Mouse (Mus musculus): ENCODE data around the gene Gm20388.

Gm20388 gene

GRCm38 (mm10) chr8:121995112-121995511, 2084.5 kb downstream of the Gm20388 start:
- DNase-seq (ENCODE audit: low spot score in 2 of 2): no peak

DNA sequence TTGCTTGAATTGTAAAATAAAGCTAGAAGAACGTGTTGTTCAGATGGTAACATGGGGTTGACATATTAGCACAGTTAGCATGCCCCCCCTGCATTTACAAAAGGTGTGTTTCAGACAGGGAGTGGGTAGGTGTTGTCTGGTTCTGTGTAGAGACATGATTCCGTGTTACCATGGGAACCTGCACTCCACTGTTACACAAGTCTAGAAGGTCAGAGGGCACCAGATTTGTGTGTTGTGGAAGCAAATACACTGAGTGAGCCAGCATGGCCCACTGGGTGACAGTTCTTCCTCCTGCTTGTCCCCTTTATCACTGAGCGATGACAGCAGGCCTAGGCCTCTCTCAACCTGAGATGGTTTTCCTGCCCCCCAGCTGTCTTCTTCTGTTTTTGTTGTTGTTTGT, 2085.3 kb downstream of the Gm20388 start:
- DNase-seq (ENCODE audit: low spot score in 2 of 2): no peak

DNA sequence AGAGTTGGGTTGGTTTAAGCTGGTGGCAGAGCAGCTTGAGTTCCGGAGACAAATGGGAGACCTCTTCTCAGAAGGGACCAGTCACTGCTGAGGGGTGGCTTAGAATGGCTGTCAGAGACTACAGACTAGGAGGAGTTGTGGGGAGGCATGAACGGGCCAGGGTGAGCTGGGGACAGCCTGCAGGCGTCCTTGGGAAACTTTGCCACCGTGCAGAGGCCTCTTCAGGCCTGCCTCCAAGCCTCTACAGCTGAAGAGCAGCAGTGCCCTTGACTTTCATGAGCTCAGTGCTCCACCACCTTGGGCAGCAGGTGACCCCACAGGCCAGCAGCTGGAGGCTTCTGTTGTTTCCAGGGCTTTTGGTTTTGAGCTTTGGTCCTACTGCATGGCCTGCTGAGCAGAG, 2088.0 kb downstream of the Gm20388 start:
- no peak for DNase-seq (ENCODE audit: low spot score in 2 of 2)

GRCm38 (mm10) chr8:121999211-121999610, 2088.6 kb downstream of the Gm20388 start:
- no peak for DNase-seq (ENCODE audit: low spot score in 2 of 2)

- DNase-seq (ENCODE audit: low spot score in 2 of 2): no peak
These were observed 2090.9 kb downstream of the Gm20388 start for GRCm38 (mm10) chr8:122001339-122002115.

DNA sequence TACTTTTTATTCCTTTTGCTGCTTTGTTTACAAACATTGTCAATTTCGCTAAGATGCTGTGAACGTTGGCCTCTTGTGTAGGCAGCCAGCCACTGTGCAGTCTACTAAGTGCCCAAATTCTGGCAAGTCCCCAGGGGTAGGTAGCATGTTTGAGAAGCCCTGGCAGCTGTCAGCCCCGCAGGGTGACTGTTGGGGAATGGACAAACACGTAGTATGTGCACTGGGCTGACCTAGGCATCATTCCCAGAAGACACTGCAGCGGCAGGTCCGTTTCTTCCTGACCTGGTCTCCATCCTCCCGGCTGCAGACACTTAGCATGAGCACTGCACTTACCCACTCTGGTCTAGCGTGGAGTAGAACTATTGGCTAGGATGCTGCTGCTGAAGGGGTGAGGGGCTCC, 2093.0 kb downstream of the Gm20388 start:
- no peak for DNase-seq (ENCODE audit: low spot score in 2 of 2)

DNA sequence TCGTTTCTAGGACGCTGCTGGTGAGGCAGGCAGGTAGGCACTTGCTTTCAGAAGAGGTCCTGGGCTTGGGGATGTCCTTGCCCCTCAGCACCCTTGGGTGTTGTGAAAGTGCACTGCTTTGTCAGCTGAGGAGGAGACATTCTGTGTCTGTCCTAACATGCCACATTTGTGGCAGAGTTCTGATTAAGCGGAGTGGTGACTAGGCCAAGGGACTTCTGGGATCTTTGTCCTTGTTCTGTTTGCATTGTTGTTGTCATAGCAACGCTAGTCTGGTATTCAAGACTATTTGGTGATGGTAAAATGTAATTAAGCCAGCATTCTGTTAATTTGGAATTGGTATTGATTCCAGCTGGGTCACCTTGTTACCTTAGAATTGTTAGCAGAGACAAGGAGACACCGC, 2093.5 kb downstream of the Gm20388 start:
- DNase-seq (ENCODE audit: low spot score in 2 of 2): no peak

DNA sequence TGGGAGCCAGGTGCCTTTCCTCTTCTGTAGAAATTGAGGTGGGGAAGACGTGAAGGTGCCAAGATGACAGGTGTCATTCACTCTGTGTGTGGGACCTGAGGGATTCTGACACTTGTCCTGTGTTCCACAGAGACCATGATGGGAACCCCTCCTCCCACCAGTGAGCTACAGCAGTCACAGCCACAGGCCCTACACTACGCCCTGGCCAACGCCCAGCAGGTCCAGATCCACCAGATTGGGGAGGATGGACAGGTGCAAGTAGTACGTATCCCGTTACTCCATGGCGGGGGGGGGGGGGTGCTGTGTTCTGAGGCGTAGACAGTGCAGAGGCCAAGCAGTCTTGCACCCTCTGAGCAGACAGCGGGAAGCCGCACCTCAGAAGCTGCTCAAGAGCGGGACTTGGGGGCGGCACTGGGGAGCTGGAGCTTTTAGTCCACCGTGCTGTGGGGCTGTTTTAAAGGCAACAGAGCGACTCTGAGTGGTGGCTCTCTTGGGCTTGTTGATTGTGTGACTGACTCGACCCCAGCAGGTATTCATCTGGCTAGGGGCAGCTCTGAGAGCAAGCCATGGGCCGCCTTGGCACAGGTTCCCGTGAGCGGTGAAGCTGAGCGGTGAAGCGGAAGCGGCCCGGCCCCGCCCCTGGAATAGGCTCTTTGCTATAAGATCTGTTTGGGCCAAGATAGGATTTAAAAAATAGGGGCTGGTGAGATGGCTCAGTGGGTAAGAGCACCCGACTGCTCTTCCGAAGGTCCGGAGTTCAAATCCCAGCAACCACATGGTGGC, 2095.0 kb downstream of the Gm20388 start:
- no peak for DNase-seq (ENCODE audit: low spot score in 2 of 2)

DNA sequence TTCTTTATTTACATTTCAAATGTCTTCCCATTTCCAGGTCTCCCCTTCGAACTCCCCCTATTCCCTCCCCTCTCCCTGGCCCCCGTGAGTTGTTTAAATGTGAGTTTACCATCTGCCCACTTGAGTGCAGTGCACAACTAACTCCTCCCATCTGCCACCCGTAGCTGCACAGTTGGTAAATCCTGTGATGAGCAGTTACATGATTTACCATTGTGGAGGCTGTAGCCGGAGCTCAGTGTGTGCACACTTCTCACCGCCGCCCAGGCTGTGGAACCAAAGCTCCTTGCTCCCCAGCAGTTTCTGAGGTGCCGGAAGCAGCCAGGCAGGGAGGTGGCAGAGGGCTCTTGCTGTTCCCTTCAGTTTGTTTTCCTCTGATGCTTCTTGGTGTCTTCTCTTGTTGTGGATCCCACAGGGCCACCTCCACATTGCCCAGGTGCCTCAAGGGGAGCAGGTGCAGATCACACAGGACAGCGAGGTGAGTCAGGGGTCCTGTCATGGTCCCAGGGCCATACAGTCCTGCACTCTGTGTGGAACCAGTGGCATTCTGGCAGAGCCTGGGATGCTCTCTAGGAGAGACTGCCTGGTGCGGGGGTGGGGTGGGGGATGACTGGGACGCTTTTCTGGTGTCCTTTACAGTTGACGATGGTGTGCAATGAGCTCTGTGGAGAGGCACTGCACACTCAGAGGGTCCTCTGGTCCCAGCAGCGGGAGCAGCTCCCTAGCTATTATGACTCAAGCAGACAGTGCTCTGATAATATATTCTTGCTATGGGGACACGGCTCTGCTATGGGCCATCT, 2096.2 kb downstream of the Gm20388 start:
- no peak for DNase-seq (ENCODE audit: low spot score in 2 of 2)

GRCm38 (mm10) chr8:122008395-122008794, 2097.8 kb downstream of the Gm20388 start:
- no peak for DNase-seq (ENCODE audit: low spot score in 2 of 2)

GRCm38 (mm10) chr8:122010638-122011037, 2100.0 kb downstream of the Gm20388 start:
- DNase-seq (ENCODE audit: low spot score in 2 of 2): no peak

DNA sequence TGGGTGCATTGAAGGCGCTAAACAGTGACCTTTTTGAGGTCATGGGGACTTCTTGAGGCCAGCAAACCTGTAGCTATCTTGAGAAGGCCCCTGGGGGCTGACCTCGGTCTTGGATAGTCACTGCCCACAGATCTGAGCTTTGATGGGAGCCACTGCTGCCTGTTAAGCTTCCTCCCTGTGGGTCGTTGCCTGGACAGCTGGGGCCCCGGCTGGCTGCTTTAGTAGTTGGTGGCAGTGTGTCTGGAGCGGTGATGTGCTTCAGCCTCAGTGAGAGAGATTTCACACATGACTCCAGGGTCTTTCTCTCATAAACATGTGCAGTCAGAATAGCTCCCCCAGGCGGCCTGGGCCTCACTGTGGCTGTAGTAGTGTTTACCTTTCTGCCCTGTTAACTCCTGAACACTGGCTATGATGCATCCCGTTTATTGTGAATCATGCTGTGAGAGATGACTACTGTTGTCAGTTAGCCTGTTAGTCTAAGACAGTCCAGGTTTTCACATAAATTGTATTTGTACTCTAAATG, 2100.5 kb downstream of the Gm20388 start:
- no peak for DNase-seq (ENCODE audit: low spot score in 2 of 2)

GRCm38 (mm10) chr8:122014606-122015005, 2104.0 kb downstream of the Gm20388 start:
- DNase-seq (ENCODE audit: low spot score in 2 of 2): no peak

GRCm38 (mm10) chr8:122018046-122018831, 2107.6 kb downstream of the Gm20388 start:
- no peak for DNase-seq (ENCODE audit: low spot score in 2 of 2)

DNA sequence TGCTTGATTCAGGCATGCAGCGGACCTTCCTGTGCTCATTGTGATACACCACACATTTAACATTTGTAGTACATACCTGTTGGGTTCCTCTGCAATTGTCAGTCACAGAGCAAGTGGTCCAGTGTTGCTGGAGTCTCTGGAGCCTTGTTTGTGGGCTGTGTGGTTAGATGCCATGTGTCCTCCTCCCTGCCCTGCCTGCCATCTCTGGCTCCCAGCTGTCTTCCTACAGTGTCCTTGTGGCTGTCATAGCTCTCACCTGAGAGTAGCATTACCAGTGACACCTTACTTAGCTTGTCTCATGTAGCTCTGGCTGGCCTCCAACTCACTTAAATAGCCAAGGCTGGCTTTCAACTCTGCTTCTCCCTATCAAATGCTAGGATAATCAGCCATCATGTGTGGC, 2108.5 kb downstream of the Gm20388 start:
- no peak for DNase-seq (ENCODE audit: low spot score in 2 of 2)

- no peak for DNase-seq (ENCODE audit: low spot score in 2 of 2)
These were observed 2109.6 kb downstream of the Gm20388 start for GRCm38 (mm10) chr8:122020050-122020771.

DNA sequence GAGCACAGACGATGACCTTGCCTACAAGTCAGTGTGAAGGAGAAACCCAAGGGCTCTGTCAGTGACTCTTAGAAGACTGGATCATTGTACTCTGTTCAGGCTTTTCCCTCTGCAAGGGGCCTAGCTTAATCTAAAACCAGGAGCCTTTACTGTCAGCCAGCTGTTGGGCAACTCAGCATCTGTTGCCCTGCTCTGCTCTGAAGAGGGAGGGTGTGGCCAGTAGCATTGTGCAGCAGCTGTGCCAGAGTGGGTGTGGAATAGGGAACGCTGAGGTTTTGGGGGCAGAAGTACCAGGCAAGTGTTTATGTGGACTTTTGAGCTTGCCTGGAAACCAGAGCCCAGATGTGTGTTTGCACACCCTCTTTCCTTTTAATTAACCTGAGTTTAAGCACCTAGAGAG, 2111.1 kb downstream of the Gm20388 start:
- DNase-seq (ENCODE audit: low spot score in 2 of 2): no peak

DNA sequence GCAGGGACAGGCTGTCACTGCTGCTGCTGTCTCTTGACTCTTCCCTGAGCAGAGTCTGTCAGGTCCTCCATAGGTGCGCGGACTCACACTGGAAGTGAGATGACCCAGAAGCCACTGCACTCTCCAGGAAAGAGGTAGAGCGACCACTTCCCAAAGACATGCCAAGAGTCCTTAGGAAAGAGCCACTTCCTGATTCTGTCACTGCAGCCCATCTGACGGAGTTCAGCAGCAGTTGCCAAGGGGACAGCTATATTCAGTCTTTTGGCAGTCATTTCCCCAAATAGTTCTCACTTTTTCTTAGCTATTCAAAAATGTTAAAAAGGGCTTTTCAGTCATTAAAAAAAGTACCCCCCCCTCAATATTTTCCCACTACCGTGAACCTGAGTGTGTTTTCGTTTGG, 2111.6 kb downstream of the Gm20388 start:
- DNase-seq (ENCODE audit: low spot score in 2 of 2): no peak

- no peak for DNase-seq (ENCODE audit: low spot score in 2 of 2)
These were observed 2112.1 kb downstream of the Gm20388 start for GRCm38 (mm10) chr8:122022705-122023104.

GRCm38 (mm10) chr8:122025546-122025945, 2114.9 kb downstream of the Gm20388 start:
- no peak for DNase-seq (ENCODE audit: low spot score in 2 of 2)

- DNase-seq (ENCODE audit: low spot score in 2 of 2): no peak
These were observed 2117.5 kb downstream of the Gm20388 start for GRCm38 (mm10) chr8:122028116-122028515.
